Comparison of ENCODE assay signal across 22 mouse cellular contexts in genomic region chr11:105453084-105453483, GRCm38 (mm10). TPM values are rescaled to one million over a fixed set of nuclear protein-coding genes. Genes with fewer than 3 reads are reported as not detected.
DNase-seq lines count a peak whose midpoint lies in the region; ATAC-seq and TF ChIP-seq lines count a peak whose summit lies in the region.
"Had no signal": no experiment of that assay in that cellular context is flagged by ENCODE, and none has a peak within 500 bp of the region (broad histone marks: within the 10 kb centered on the region; RNA-seq: fewer than 3 reads in every experiment).

No protein-coding gene starts in this region.

- no peak for TF ChIP-seq POLR2A in testis, adult 2 months (IDR thresholded peaks at IDR 0.05; ENCODE audit: control insufficient read depth, low read depth, low read length)
- TF ChIP-seq POLR2A in myocyte (IDR thresholded peaks at IDR 0.05; ENCODE audit: insufficient read length, low read depth) = no peak

- H3K27ac ChIP-seq in testis, adult 2 months (ENCODE audit: control insufficient read depth, insufficient read depth, low read depth, low read length) = no peak overlapping the region
- peak overlapping the region; percentile 20; the same call in 1 of the 2 replicates for H3K27ac ChIP-seq in intestine, embryonic 15.5 days
- H3K27ac ChIP-seq: embryonic facial prominence, embryonic 13.5 days; forebrain, embryonic 12.5 days; heart, adult 2 months; heart, embryonic 13.5 days; hindbrain, embryonic 12.5 days had no signal

- H3K9me3 ChIP-seq in intestine, embryonic 15.5 days = no peaks in the 10 kb centered on the region
- H3K9me3 ChIP-seq: embryonic facial prominence, embryonic 13.5 days; forebrain, embryonic 12.5 days; G1E; heart, embryonic 13.5 days; hindbrain, embryonic 12.5 days had no signal

- no peak for ATAC-seq in intestine, embryonic 15.5 days
- ATAC-seq: forebrain, embryonic 16.5 days; hindbrain, embryonic 16.5 days had no signal

- no peak overlapping the region; the same call in 1 of the 2 replicates for H3K4me2 ChIP-seq in intestine, embryonic 15.5 days (replicated peaks)
- no peak overlapping the region for H3K4me2 ChIP-seq in myocyte (ENCODE audit: low read depth)
- H3K4me2 ChIP-seq: embryonic facial prominence, embryonic 13.5 days; forebrain, embryonic 12.5 days; heart, embryonic 13.5 days; hindbrain, embryonic 12.5 days had no signal

- peaks cover 12% of the 10 kb centered on the region for H3K4me1 ChIP-seq in testis, adult 2 months (ENCODE audit: control insufficient read depth, insufficient read depth, low read length)
- peaks cover 9% of the 10 kb centered on the region; the same call in 1 of the 2 replicates for H3K4me1 ChIP-seq in intestine, embryonic 15.5 days (replicated peaks)

- TF ChIP-seq CTCF in testis, adult 2 months (IDR thresholded peaks at IDR 0.05; ENCODE audit: control insufficient read depth, insufficient read depth, insufficient replicate concordance, low read depth, low read length) = no peak

- WGBS in intestine, embryonic 15.5 days = 83% methylated on average over 4 of the region's 4 CpGs

- no peaks in the 10 kb centered on the region for H3K79me2 ChIP-seq in myocyte (ENCODE audit: control insufficient read depth, insufficient read depth)

- H3ac ChIP-seq in myocyte (ENCODE audit: control insufficient read depth, insufficient read length) = no peak overlapping the region

- H3K36me3 ChIP-seq in testis, adult 2 months (ENCODE audit: control insufficient read depth, insufficient read depth, low read length) = no peaks in the 10 kb centered on the region; the same call in 1 of the 2 replicates
- no peaks in the 10 kb centered on the region for H3K36me3 ChIP-seq in intestine, embryonic 15.5 days
- H3K36me3 ChIP-seq in myocyte (ENCODE audit: control insufficient read depth, insufficient read depth) = no peaks in the 10 kb centered on the region
- H3K36me3 ChIP-seq: embryonic facial prominence, embryonic 13.5 days; forebrain, embryonic 12.5 days; G1E; heart, embryonic 13.5 days; hindbrain, embryonic 12.5 days had no signal

- no peak for DNase-seq in testis, postnatal 14 days (ENCODE audit: low spot score)
- no peak for DNase-seq in spleen, adult 12 weeks (ENCODE audit: low spot score)
- no peak for DNase-seq in right cerebral cortex, postnatal 14 days
- DNase-seq in thymus, postnatal 14 days = no peak
- DNase-seq: adrenal gland, postnatal 10 days; cerebellum, adult 11 months; cerebellum, adult 8-10 months; cerebellum, postnatal 25 days; gastrocnemius, postnatal 14 days; heart, postnatal 4 days had no signal

- H3K9ac ChIP-seq in intestine, embryonic 15.5 days = no peak overlapping the region
- H3K9ac ChIP-seq: embryonic facial prominence, embryonic 13.5 days; forebrain, embryonic 12.5 days; heart, embryonic 13.5 days; hindbrain, embryonic 12.5 days had no signal

- H3K27me3 ChIP-seq in testis, adult 2 months (ENCODE audit: control insufficient read depth, insufficient read depth, low read length) = no peaks in the 10 kb centered on the region
- H3K27me3 ChIP-seq in intestine, embryonic 15.5 days (replicated peaks) = no peaks in the 10 kb centered on the region
- no peaks in the 10 kb centered on the region for H3K27me3 ChIP-seq in myocyte (ENCODE audit: control insufficient read depth, insufficient read depth, insufficient read length)
- H3K27me3 ChIP-seq: forebrain, embryonic 12.5 days; hindbrain, embryonic 12.5 days had no signal

- peak overlapping the region; percentile 62 for H3K4me3 ChIP-seq in testis, adult 2 months (ENCODE audit: control insufficient read depth, low read depth, low read length)
- H3K4me3 ChIP-seq in intestine, embryonic 15.5 days (replicated peaks) = no peak overlapping the region
- no peak overlapping the region for H3K4me3 ChIP-seq in myocyte
- H3K4me3 ChIP-seq: embryonic facial prominence, embryonic 13.5 days; forebrain, embryonic 12.5 days; heart, adult 2 months; heart, embryonic 13.5 days; hindbrain, embryonic 12.5 days had no signal

TF ChIP-seq in myocyte, 11 proteins besides CTCF, POLR2A, EP300 and RAD21:
- peak in 2 of 3 experiments; percentile 61 for TF ChIP-seq MYOD1 (IDR thresholded peaks at IDR 0.05; ENCODE audit: control insufficient read depth in 1 of 3, insufficient read length in 2 of 3, low read depth in 2 of 3)
- no peak for TF ChIP-seq E2F4 (IDR thresholded peaks at IDR 0.05; ENCODE audit: insufficient read depth)

RNA-seq across cellular contexts. Expression of gene March10, which starts 3.5 kb away (rescaled TPM):
- polyA plus RNA-seq in testis, adult 2 months (2012; rRNA removed) = 471 and 483 TPM in 2 replicates
- polyA plus RNA-seq in intestine, embryonic 15.5 days (2015; fragmentation: Nextera tagmentation; extraction: Ambion mirVana) = not detected in 2 replicates
- polyA plus RNA-seq in myocyte (2012; fragmentation: generic; extraction: Trizol) = 0.13 TPM
- polyA plus RNA-seq: embryonic facial prominence, embryonic 13.5 days; forebrain, embryonic 12.5 days; G1E; heart, postnatal 0 days had no signal

Comparison
In these comparisons a context has a peak if more than half of its experiments do, and no peak if none do; other contexts are left out.
1. RNA of gene March10, which starts 3.5 kb away (polyA plus RNA-seq): 471 to 483 TPM in testis, adult 2 months; 0.13 TPM in myocyte (single experiment) and not detected in intestine, embryonic 15.5 days; every median in the first group is over 100 times any median in the second.